Mouse (Mus musculus) ES-E14 (cell line): ENCODE results near the gene Zfp341. TPM values are rescaled to one million over a fixed set of nuclear protein-coding genes. Genes with fewer than 3 reads are reported as not detected.

ENCODE experiments used
- DNase-seq: peaks from one replicate; pipeline ENCODE4 v3.0.0-alpha.2; 2013; ENCODE audit warnings: low read depth, low spot score
- H3K27ac ChIP-seq: 2 replicates; pipeline ENCODE4 v1.5.1; 2012; ENCODE audit warnings: low read depth, mild to moderate bottlenecking, low read length, moderate library complexity, mixed read lengths; ENCODE audit not compliant: poor library complexity, insufficient read depth, severe bottlenecking
- H3K36me3 ChIP-seq: 2 replicates; pipeline ENCODE4 v1.6.1; 2012; ENCODE audit warnings: mild to moderate bottlenecking, low read length, moderate library complexity, mixed read lengths; ENCODE audit not compliant: control insufficient read depth, poor library complexity, insufficient read depth, severe bottlenecking
- H3K4me1 ChIP-seq, 2 experiments: fragments of 150-350 bp in 1 of 2; sonication (generic) in 1 of 2; 2 replicates each; pipeline ENCODE4 v1.6.1; 2012; ENCODE audit warnings: low read length in 2 of 2, mild to moderate bottlenecking in 1 of 2, mixed read lengths in 1 of 2; ENCODE audit not compliant: control insufficient read depth in 2 of 2, insufficient read depth in 2 of 2, poor library complexity in 1 of 2
- H3K4me3 ChIP-seq, 2 experiments: fragments of 150-350 bp in 1 of 2; sonication (generic) in 1 of 2; 2 replicates each; pipeline ENCODE4 v1.5.1; 2012; ENCODE audit warnings: low read length in 2 of 2, low read depth in 1 of 2, mild to moderate bottlenecking in 1 of 2, mixed read lengths in 1 of 2; ENCODE audit not compliant: insufficient read depth in 1 of 2, poor library complexity in 1 of 2, severe bottlenecking in 1 of 2
- H3K9ac ChIP-seq: 2 replicates; pipeline ENCODE4 v1.6.1; 2012; ENCODE audit warnings: low read depth, mild to moderate bottlenecking, low read length, mixed read lengths; ENCODE audit not compliant: poor library complexity, insufficient read depth, severe bottlenecking
- H3K9me3 ChIP-seq: fragments of 150-350 bp; sonication (generic); 2 replicates; pipeline ENCODE4 v1.6.1; 2012; ENCODE audit warnings: low read depth, mild to moderate bottlenecking, low read length; ENCODE audit not compliant: control insufficient read depth, insufficient read depth
- CHD2 ChIP-seq: IDR thresholded peaks from 2 replicates; pipeline ENCODE4 v1.6.1; 2014; ENCODE audit warnings: mild to moderate bottlenecking, low read depth, low read length, inconsistent platforms
- HCFC1 ChIP-seq: IDR thresholded peaks from 2 replicates; pipeline ENCODE4 v1.6.1; 2012; ENCODE audit warnings: low read length, inconsistent platforms, borderline replicate concordance; ENCODE audit not compliant: insufficient read depth
- MAFK ChIP-seq: IDR thresholded peaks from 2 replicates; pipeline ENCODE4 v1.6.1; 2014; ENCODE audit warnings: mild to moderate bottlenecking, low read depth, low read length, inconsistent platforms; ENCODE audit not compliant: insufficient read depth
- ZC3H11A ChIP-seq: IDR thresholded peaks from 2 replicates; pipeline ENCODE4 v1.6.1; 2012; ENCODE audit warnings: low read depth, mild to moderate bottlenecking, inconsistent platforms, low read length, borderline replicate concordance
- ZNF384 ChIP-seq: IDR thresholded peaks from 2 replicates; pipeline ENCODE4 v1.6.1; 2012; ENCODE audit warnings: low read depth, low read length, inconsistent platforms
- in situ Hi-C, 2 experiments: fragments of 600-800 bp; cut with MboI; formaldehyde crosslinking; loops; one replicate each; pipeline ENCODE4 v1.15.1; 2025; ENCODE audit warnings: low sequenced_read_pairs in 2 of 2, inconsistent platforms in 1 of 2; ENCODE audit not compliant: unreplicated experiment in 2 of 2
- total RNA-seq: library from RNA; depleted of rRNA; stranded (reverse); fragments of 300-350 nt; gene quantifications from 2 replicates; pipeline ENCODE4 v1.2.3, GENCODE M21; 2012

Zfp341 gene
- total RNA-seq, 1 experiment, result 3.2 TPM

- Histone ChIP-seq H3K36me3 (peaks cover 2% of the 10 kb centered on the region; the same call in 1 of the 2 replicates), H3K9me3 (no peaks in the 10 kb centered on the region), H3K4me1 (peaks cover 11 to 27% of the 10 kb centered on the region in 2 experiments), H3K9ac (peak overlapping the region; percentile 35; the same call in 1 of the 2 replicates), H3K27ac (no peak overlapping the region), H3K4me3 (peak overlapping the region; percentile 38 to 95; a peak in 2 of 4 replicates)
- DNase-seq, result no peak
- in situ Hi-C loops, result no loop called here
- TF ChIP-seq CHD2, result no peak
- no peak for TF ChIP-seq ZC3H11A
- no peak for TF ChIP-seq ZNF384
- TF ChIP-seq HCFC1, result no peak
- TF ChIP-seq MAFK, result no peak
Measured at GRCm38 (mm10) chr2:154570666-154571065, 42.4 kb upstream of the Zfp341 start.

- in situ Hi-C loops, result no loop called here
- H3K4me1 ChIP-seq, result peaks cover 11 to 25% of the 10 kb centered on the region in 2 experiments
Measured at GRCm38 (mm10) chr2:154571266-154571665, 41.8 kb upstream of the Zfp341 start.

GRCm38 (mm10) chr2:154571976-154572375 lies 41.1 kb upstream of the Zfp341 start:
- Histone ChIP-seq H3K36me3 (peaks cover 2% of the 10 kb centered on the region; the same call in 1 of the 2 replicates), H3K4me3 (no peak overlapping the region), H3K4me1 (peaks cover 12 to 26% of the 10 kb centered on the region in 2 experiments), H3K9ac (no peak overlapping the region), H3K27ac (no peak overlapping the region), H3K9me3 (no peaks in the 10 kb centered on the region)
- in situ Hi-C loops, result no loop called here
- no peak for DNase-seq
- TF ChIP-seq CHD2 (no peak), MAFK (no peak), HCFC1 (no peak), ZC3H11A (no peak), ZNF384 (no peak)

More at GRCm38 (mm10) chr2:154571266-154571665, 41.8 kb upstream of the Zfp341 start:
- Histone ChIP-seq H3K9ac (no peak overlapping the region), H3K27ac (no peak overlapping the region), H3K36me3 (peaks cover 2% of the 10 kb centered on the region; the same call in 1 of the 2 replicates), H3K4me3 (no peak overlapping the region), H3K9me3 (no peaks in the 10 kb centered on the region)
- DNase-seq, result no peak
- no peak for TF ChIP-seq ZC3H11A
- no peak for TF ChIP-seq ZNF384
- TF ChIP-seq MAFK, result no peak
- TF ChIP-seq HCFC1, result no peak
- TF ChIP-seq CHD2, result no peak

GRCm38 (mm10) chr2:154572996-154573395 lies 40.1 kb upstream of the Zfp341 start:
- Histone ChIP-seq H3K4me1 (peaks cover 14 to 29% of the 10 kb centered on the region in 2 experiments), H3K9me3 (no peaks in the 10 kb centered on the region)

GRCm38 (mm10) chr2:154574271-154574670 lies 38.8 kb upstream of the Zfp341 start:
- no peak overlapping the region for H3K4me3 ChIP-seq
- in situ Hi-C loops, result no loop called here
- H3K9me3 ChIP-seq, result no peaks in the 10 kb centered on the region
- no peaks in the 10 kb centered on the region for H3K36me3 ChIP-seq
- H3K4me1 ChIP-seq, result peaks cover 11 to 24% of the 10 kb centered on the region in 2 experiments
- no peak overlapping the region for H3K9ac ChIP-seq
- H3K27ac ChIP-seq, result no peak overlapping the region
- DNase-seq, result no peak
- TF ChIP-seq MAFK (no peak), CHD2 (no peak), ZC3H11A (no peak), ZNF384 (no peak), HCFC1 (no peak)

More at GRCm38 (mm10) chr2:154572996-154573395, 40.1 kb upstream of the Zfp341 start:
- TF ChIP-seq CHD2 (no peak), MAFK (no peak), ZNF384 (no peak)
- no peak for DNase-seq
- in situ Hi-C loops, result no loop called here
- Histone ChIP-seq H3K27ac (no peak overlapping the region), H3K4me3 (no peak overlapping the region), H3K36me3 (peaks cover 2% of the 10 kb centered on the region; the same call in 1 of the 2 replicates), H3K9ac (no peak overlapping the region)
